Mouse (Mus musculus): ENCODE results near the gene Gnao1.

Gene Gnao1

DNA sequence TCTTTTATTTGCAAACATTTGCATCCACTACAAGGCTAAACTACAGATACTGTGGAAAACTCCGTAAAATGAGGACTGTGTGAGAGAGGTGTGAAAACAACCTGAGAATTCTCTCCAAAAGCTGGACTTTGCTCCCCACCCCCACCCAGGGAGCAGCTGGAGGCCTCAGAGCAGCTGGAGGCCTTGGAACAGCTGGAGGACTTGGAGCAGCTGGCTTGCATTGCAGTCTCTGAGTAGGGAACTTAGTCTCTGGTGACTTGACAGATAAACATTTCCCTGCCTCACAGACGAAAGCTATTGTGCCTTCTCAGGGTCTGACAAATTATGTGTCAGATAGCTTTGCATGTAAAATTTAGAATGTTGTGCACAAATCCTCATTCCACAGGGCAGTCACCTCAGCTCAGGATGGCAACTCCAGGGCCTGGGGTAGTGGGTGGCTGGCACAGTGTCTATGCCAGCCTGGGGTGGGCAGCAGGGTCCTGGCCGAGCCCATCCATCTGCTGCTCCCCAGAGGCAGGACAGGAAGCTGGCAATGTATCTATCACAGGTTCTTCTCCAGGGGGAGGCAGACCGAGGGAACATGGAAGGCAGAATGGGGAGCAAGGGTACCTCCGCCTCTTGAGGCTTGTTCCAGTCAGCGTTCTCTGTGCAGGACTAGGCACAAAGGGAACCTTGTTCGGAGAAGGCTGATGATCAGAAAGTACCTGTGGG, 87.2 kb downstream of the Gnao1 start:
- DNase-seq, result peak; percentile 96

DNA sequence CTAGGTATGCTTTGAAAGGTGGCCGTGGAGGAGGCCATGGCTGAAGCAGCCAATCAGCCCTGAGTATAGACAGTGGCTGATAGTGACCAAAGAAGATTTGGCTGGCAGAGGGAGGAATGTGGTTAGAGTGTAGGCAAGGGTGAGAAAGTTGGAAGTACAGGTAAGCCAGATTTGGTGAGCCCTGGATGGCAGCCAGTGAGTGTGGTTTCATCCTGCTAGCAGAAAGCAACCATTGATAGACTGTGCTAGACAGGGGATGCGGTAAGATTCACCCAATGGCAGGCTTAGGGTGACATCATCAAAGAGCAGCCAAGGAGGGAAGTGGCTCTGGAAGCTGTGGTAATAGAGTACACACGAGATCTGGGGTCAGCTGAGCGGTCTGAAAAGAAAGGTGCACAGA, 88.8 kb downstream of the Gnao1 start:
- peak; percentile 81 for DNase-seq

DNA sequence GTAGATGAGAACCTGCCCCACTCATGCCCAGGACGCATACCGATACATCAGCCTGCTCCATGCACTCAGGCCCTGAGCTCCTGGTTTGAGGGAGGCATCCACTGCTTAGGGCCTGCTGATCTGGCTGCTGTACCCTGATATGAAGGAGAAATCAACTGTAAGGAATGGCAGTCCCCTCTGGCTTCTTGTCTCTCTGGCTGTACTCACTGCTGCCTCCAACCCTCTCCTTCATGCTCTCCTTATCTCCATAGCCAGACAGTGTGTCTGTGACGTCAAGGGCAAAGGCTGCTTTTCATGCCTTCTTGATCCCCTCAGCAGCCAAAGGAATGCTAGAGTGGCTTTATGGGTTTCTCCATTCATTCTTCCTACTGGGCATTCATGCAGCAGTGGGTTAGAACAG, 92.3 kb downstream of the Gnao1 start:
- no peak for DNase-seq

DNA sequence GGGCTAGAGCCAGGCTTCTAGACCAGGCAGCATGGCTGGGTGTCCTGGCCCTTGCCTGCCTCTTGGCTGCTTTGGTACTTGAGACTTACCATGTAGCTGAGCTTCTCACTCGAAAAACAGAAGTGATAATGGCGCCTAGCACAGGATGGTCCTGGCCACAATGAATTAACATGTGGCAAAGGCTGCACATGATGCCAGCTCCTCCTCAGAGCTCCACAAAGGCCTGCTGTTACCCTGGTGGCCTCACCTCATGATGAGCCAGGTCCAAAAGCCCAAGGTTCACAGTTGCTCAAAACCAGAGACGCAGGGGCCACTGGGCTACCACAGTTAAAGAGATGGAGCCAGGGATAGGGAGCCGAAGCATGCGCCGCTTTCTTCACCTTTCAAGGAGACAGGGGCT, 97.2 kb downstream of the Gnao1 start:
- DNase-seq, result no peak

DNA sequence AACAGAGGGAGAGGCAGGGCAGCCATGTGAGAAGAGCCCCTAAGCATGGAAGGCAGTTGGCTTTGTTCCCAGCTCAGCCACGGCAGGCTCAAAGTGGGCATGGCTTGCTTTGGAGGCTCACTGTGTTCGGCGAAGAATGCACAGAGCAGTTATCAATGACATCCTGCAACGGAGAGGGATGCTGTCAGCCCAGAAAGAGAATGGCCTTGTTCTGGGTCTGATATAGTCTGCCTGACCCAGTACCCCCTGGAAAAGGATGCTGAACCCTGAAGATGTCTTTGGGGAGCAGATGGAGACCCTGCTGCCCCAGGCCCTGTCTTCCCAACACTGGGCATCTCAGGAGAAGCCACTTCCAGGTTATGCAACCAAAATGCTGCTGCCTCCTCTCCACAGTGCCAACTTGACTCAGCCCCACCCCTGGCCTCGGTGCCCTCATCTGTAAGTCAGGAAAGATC, 98.2 kb downstream of the Gnao1 start:
- DNase-seq, result no peak

DNA sequence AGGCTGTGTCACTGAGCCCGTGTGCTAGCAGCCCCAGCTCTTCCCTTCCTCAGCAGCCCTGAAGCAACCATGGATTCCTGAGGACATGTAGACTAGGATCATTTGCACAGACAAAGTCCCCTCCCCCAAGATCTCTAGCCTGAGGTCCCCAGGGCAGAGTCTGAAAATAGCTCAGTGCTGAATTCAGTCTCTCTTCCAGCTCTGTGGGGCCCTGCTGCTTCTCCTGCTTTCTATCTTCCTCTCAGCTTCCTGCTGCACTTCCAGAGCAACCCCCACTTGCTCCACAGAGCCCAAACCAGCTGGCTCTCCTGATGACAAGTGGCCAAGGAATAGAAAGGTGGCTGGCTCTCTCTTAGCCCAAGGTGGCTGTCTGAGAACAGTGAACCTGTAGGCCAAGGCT, 98.8 kb downstream of the Gnao1 start:
- peak; percentile 96 for DNase-seq

DNA sequence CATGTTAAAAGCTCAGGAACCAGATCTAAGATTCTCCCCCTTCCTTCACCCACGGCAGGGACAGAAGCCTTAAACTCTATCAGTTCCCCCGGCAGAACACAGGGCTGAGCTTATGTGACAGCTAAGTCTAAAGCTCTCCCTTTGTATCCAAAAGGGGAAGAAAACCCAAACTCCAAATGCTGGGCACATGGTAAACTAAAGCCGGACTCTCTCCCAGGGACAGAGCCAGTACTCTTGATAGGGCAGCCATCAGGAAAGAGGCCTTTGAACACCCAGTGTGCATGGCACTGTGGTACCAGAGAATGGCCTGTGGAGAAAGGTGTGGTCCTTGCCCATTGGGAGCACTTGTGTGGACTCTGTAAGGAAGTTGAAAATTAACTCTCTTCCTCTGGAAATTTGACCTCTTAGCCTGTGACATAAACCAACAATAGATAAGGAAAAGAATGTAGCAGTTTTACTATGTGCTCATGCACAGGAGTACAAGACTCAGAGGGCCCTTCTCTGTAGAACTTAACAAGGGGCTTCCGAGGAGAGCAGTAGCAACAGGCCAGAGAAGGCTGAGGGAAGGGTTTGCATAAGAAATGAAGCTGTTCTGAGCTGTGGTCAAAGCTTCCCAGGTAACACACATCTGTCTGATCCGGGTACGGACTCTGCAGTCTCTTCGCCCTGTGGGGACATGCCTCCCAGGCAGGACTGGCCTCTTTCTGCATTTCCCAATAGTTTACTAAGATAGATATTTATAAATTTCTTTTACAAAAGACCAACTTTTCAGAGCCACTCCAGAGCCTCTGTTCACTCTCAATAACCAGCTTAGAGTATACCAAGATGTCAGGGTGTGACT, 102.2 kb downstream of the Gnao1 start:
- DNase-seq, result peak; percentile 78

GRCm38 (mm10) chr8:93917859-93918421, 108.2 kb downstream of the Gnao1 start:
- DNase-seq, result peak; percentile 94

DNA sequence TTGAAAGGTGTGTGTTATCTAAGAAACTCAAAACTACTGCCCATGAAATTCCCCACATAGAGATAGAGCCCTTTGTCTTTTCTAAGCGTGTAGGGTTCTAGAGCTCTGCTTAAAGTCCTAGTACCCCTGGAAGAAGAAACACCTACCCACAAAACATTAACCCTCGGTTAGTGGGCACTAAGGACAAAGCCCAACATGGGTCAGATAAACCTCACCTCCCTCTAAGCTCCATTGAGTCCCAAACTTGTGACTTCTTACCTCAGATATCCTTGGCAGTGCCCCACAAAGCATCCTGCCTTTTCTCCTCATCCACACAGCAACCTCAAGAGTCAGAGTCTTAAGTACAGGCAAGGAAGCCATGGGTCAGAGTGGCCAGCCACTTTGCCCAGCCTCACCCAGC, 108.8 kb downstream of the Gnao1 start:
- DNase-seq, result no peak

- no peak for DNase-seq
These were observed 109.7 kb downstream of the Gnao1 start for GRCm38 (mm10) chr8:93919422-93919821.

DNA sequence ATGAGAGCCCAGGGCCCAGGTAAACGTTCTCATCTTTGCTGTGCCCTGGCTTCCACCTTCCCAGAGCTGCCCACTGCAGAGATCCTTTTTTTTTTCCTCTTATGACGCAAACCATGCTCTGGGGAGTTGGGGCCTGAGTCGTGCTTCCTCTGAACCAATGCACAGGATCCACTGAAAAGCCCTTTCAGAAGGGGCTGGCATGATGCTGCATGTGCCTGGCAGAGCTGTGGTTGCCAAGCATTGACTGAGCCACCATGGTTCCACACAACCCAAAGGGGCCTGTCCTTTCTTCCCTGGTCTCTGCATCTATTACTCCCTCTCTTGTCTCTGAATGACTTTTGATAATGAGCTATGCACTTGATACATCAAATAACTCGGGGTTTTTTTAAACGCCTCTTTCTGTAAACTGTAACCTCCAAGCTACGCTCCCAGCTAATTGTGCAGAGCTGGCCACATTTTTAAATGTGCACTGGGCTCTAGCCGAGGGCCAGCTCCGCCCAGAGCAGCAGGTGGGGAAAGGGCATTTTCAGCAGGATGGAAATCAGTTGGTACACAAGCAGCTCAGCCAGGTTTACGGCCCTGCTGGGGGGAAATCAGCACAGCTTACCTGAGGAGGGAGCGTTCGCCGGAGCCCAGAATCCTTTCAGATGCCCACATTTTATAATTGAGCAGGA, 110.3 kb downstream of the Gnao1 start:
- DNase-seq, result no peak

GRCm38 (mm10) chr8:93920590-93920948, 110.8 kb downstream of the Gnao1 start:
- no peak for DNase-seq

DNA sequence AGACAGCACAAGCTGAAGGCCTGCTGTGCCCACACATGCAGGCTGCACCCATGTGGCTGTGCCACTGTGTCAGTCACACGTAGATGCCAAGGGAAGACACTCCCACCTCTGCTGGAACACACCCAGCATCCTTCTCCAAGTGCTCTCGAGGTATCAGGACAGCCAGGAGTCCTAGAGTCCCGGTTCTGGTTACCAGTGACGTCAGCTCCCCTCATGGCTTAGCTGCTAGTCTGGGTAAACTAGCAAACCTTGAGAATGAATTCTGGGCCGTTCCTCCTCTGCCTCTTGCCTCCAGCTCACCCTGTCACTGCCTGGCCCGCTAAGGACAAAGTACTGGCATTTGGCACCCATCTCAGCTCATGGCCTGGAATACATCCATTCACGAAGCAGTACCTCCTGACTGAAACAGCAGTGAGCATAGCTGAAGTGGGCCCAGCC, 114.2 kb downstream of the Gnao1 start:
- peak; percentile 93 for DNase-seq

DNA sequence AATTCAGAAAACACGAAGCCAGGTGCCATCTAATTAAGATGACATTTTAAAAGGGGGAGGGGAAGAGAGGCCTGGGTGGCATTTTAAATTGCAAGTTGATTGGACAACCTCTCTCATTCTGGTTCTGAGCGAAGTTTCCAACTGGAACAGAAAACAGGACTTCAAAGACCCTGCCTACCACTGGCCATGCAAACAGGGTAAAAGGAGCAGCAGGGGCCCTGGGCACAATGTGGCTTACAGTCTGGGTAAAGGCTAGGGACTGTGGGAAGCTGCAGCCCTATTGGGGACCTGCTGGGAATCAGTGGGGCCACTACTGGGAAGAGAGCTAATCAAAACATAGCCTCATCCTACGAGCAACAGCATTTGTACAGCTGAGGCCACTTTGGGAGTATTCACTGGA, 115.7 kb downstream of the Gnao1 start:
- no peak for DNase-seq

GRCm38 (mm10) chr8:93929233-93929632, 119.5 kb downstream of the Gnao1 start:
- no peak for DNase-seq

- DNase-seq, result no peak
These were observed 121.6 kb downstream of the Gnao1 start for GRCm38 (mm10) chr8:93931336-93931735.

GRCm38 (mm10) chr8:93932873-93933272, 123.1 kb downstream of the Gnao1 start:
- peak; percentile 98 for DNase-seq

GRCm38 (mm10) chr8:93933288-93933687, 123.5 kb downstream of the Gnao1 start:
- no peak for DNase-seq

DNA sequence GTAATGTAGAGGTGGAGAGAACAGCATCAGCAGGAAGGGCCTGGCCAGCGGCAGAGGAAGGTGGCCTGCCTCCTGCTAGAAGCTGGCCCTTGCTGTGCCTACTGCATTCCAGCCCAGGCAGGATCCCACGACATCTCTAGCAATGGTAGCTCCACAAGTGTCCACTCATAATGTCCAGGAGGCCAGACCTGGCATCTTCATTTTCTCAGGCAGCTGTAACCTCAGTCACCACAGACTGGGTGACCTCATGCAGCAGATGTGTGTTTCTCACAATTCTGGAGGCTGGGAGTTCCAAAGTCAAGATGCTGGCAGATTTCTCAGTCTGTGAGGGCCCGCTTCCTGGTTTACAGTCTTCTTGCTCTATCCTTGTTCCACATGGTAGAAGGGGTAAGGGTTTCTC, 128.4 kb downstream of the Gnao1 start:
- no peak for DNase-seq

DNA sequence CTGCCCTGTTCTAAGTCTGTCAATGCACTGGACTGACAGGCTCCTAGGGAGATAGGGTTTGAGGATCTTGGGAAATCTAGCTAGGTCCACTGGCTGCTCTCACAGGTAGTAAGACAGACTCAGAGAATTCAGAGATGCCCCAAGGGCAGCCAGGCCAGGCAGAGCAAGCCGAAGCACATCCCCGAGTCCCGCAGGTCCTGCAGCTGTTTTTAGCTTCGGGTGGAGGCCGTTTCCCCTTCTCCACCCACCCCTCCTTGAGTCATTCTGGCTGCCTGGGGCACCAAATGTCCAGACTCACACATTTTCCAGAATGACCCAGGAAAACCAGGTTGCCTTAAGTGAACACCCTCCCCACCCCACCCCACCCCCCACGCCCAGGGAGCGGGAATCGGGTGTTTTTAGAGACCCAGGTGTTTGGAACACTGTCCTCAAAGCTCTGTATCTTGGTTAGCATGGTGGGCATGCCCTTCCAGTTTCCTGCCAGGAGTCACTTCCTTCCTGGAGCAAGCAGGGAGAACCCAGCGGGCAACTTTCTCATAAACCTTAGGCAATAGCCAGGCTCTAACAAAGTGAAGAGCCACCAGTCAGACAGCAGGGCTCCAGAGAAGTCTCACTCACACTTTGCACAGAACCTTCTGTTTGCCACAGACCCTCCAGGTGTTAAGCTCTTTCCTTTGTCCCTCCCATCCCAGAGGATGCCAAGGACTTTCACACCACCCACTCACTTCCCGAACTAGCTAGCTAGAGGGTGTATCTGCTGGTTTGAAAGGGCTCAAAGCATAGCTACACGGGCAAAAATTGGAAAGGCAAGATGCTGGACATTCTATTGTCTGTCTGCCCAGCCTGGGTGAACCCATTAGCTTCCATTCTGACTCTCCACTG, 131.0 kb downstream of the Gnao1 start:
- DNase-seq, result no peak

GRCm38 (mm10) chr8:93941636-93942054, 131.9 kb downstream of the Gnao1 start:
- peak; percentile 83 for DNase-seq

GRCm38 (mm10) chr8:93945781-93946180, 136.0 kb downstream of the Gnao1 start:
- DNase-seq, result no peak

All from heart, adult 11 months (tissue).